Mouse (Mus musculus) olfactory bulb, adult 2 months (tissue): ENCODE results near the gene Mpped1.

Experiments used
- CTCF ChIP-seq: fragments of 200-500 bp; IDR thresholded peaks from 2 replicates; pipeline ENCODE4 v1.5.1; 2012; ENCODE audit warnings: low read depth, mild to moderate bottlenecking, low read length, moderate library complexity; ENCODE audit not compliant: insufficient read depth
- POLR2A ChIP-seq: fragments of 200-500 bp; IDR thresholded peaks from 2 replicates; pipeline ENCODE4 v1.6.1; 2012; ENCODE audit warnings: mild to moderate bottlenecking, low read depth, low read length, moderate library complexity; ENCODE audit not compliant: insufficient read depth

GRCm38 (mm10) chr15:83840950-83841719 is 61.9 kb downstream of the Mpped1 start:
- no peak for TF ChIP-seq CTCF
- no peak for TF ChIP-seq POLR2A
